Mouse (Mus musculus): ENCODE results near the gene Gria2. TPM values are rescaled to one million over a fixed set of nuclear protein-coding genes. Genes with fewer than 3 reads are reported as not detected.

Gria2 gene
- total RNA-seq (2014; rRNA removed) (0.20 TPM in 1 of 2 replicates, not detected in the other), polyA plus RNA-seq (2012; rRNA removed) (not detected in 2 replicates)

DNA sequence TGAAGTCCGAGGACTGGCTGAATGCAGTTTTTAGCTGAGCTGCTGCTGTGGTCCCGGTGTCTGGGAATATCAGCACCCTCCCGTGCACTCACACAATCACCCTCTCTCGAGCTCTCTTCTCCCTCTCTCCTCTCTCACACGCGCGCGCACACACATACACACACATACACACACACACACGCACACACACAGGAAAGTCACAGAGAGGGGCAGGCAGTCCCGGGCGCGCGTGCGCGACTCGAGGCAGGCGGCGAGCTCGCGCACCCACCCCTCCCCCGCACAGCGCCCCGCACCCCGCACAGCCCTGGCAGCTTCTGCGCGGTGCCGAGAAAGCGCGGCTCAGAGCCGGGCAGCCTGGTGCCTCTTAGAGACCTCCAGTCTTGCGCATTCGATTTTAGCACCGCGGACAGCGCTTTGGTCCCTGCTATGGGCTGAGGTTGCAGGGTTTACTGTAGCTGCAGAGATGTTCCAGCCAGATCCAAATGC, at the start of gene Gria2:
Gene Gria2, minus strand, starts transcription at position 240 of the 486 bp plus-strand sequence.
- H3K27me3 ChIP-seq (ENCODE audit: control insufficient read depth, insufficient read depth, low read length), result peaks cover 10% of the 10 kb centered on the region
- H3K36me3 ChIP-seq (ENCODE audit: control insufficient read depth, insufficient read depth, low read length), result no peaks in the 10 kb centered on the region
- no peak for DNase-seq (ENCODE audit: extremely low read depth, low read depth, low spot score)
- no peak for TF ChIP-seq CTCF (IDR thresholded peaks at IDR 0.05; ENCODE audit: low read depth, low read length)
- TF ChIP-seq POLR2A (IDR thresholded peaks at IDR 0.05; ENCODE audit: extremely low read depth, insufficient read depth, low read length), result no peak
- H3K4me3 ChIP-seq (ENCODE audit: insufficient read depth, low read depth, low read length), result no peak within 1 kb of the TSS
- WGBS, result 2% methylated on average over 35 of the region's 35 CpGs
- H3K79me2 ChIP-seq (ENCODE audit: control insufficient read depth, insufficient read depth, low read length), result no peaks in the 10 kb centered on the region
- no peak within 1 kb of the TSS for H3K27ac ChIP-seq (replicated peaks; ENCODE audit: insufficient read depth, low read depth, low read length)
- no peak within 1 kb of the TSS for H3K9ac ChIP-seq (ENCODE audit: low read depth, low read length)
- no peaks in the 10 kb centered on the region for H3K4me1 ChIP-seq (ENCODE audit: control insufficient read depth, insufficient read depth, low read length)

- Histone ChIP-seq H3K27me3 (ENCODE audit: control insufficient read depth, insufficient read depth, low read length) (no peaks in the 10 kb centered on the region), H3K27ac (replicated peaks; ENCODE audit: insufficient read depth, low read depth, low read length) (no peak overlapping the region), H3K79me2 (ENCODE audit: control insufficient read depth, insufficient read depth, low read length) (no peaks in the 10 kb centered on the region), H3K36me3 (ENCODE audit: control insufficient read depth, insufficient read depth, low read length) (no peaks in the 10 kb centered on the region), H3K9ac (ENCODE audit: low read depth, low read length) (no peak overlapping the region), H3K4me3 (ENCODE audit: insufficient read depth, low read depth, low read length) (no peak overlapping the region), H3K4me1 (ENCODE audit: control insufficient read depth, insufficient read depth, low read length) (no peaks in the 10 kb centered on the region)
- DNase-seq (ENCODE audit: extremely low read depth, low read depth, low spot score), result no peak
- WGBS, result 86% methylated on average over 10 of the region's 10 CpGs
- TF ChIP-seq CTCF (IDR thresholded peaks at IDR 0.05; ENCODE audit: low read depth, low read length) (no peak), POLR2A (IDR thresholded peaks at IDR 0.05; ENCODE audit: extremely low read depth, insufficient read depth, low read length) (no peak)
Observed at GRCm38 (mm10) chr3:80850947-80851346, 48.3 kb upstream of the Gria2 start.

GRCm38 (mm10) chr3:80845634-80846033, 43.0 kb upstream of the Gria2 start:
- Histone ChIP-seq H3K79me2 (ENCODE audit: control insufficient read depth, insufficient read depth, low read length) (no peaks in the 10 kb centered on the region), H3K9ac (ENCODE audit: low read depth, low read length) (no peak overlapping the region), H3K4me1 (ENCODE audit: control insufficient read depth, insufficient read depth, low read length) (no peaks in the 10 kb centered on the region), H3K27me3 (ENCODE audit: control insufficient read depth, insufficient read depth, low read length) (no peaks in the 10 kb centered on the region), H3K36me3 (ENCODE audit: control insufficient read depth, insufficient read depth, low read length) (no peaks in the 10 kb centered on the region), H3K27ac (replicated peaks; ENCODE audit: insufficient read depth, low read depth, low read length) (no peak overlapping the region), H3K4me3 (ENCODE audit: insufficient read depth, low read depth, low read length) (no peak overlapping the region)
- TF ChIP-seq POLR2A (IDR thresholded peaks at IDR 0.05; ENCODE audit: extremely low read depth, insufficient read depth, low read length), result no peak
- no peak for TF ChIP-seq CTCF (IDR thresholded peaks at IDR 0.05; ENCODE audit: low read depth, low read length)
- WGBS, result 82% methylated on average over 2 of the region's 2 CpGs
- DNase-seq (ENCODE audit: extremely low read depth, low read depth, low spot score), result no peak

GRCm38 (mm10) chr3:80839845-80840244, 37.2 kb upstream of the Gria2 start:
- Histone ChIP-seq H3K79me2 (ENCODE audit: control insufficient read depth, insufficient read depth, low read length) (no peaks in the 10 kb centered on the region), H3K27ac (replicated peaks; ENCODE audit: insufficient read depth, low read depth, low read length) (no peak overlapping the region), H3K36me3 (ENCODE audit: control insufficient read depth, insufficient read depth, low read length) (no peaks in the 10 kb centered on the region), H3K9ac (ENCODE audit: low read depth, low read length) (no peak overlapping the region), H3K4me3 (ENCODE audit: insufficient read depth, low read depth, low read length) (no peak overlapping the region), H3K4me1 (ENCODE audit: control insufficient read depth, insufficient read depth, low read length) (no peaks in the 10 kb centered on the region), H3K27me3 (ENCODE audit: control insufficient read depth, insufficient read depth, low read length) (no peaks in the 10 kb centered on the region)
- WGBS, result 75% methylated on average over 5 of the region's 5 CpGs
- DNase-seq (ENCODE audit: extremely low read depth, low read depth, low spot score), result no peak
- TF ChIP-seq CTCF (IDR thresholded peaks at IDR 0.05; ENCODE audit: low read depth, low read length) (no peak), POLR2A (IDR thresholded peaks at IDR 0.05; ENCODE audit: extremely low read depth, insufficient read depth, low read length) (no peak)

GRCm38 (mm10) chr3:80837583-80837982, 34.9 kb upstream of the Gria2 start:
- TF ChIP-seq POLR2A (IDR thresholded peaks at IDR 0.05; ENCODE audit: extremely low read depth, insufficient read depth, low read length) (no peak), CTCF (IDR thresholded peaks at IDR 0.05; ENCODE audit: low read depth, low read length) (no peak)
- WGBS, result 61% methylated on average over 3 of the region's 3 CpGs
- DNase-seq (ENCODE audit: extremely low read depth, low read depth, low spot score), result no peak
- Histone ChIP-seq H3K27me3 (ENCODE audit: control insufficient read depth, insufficient read depth, low read length) (no peaks in the 10 kb centered on the region), H3K4me3 (ENCODE audit: insufficient read depth, low read depth, low read length) (no peak overlapping the region), H3K27ac (replicated peaks; ENCODE audit: insufficient read depth, low read depth, low read length) (no peak overlapping the region), H3K79me2 (ENCODE audit: control insufficient read depth, insufficient read depth, low read length) (no peaks in the 10 kb centered on the region), H3K9ac (ENCODE audit: low read depth, low read length) (no peak overlapping the region), H3K4me1 (ENCODE audit: control insufficient read depth, insufficient read depth, low read length) (no peaks in the 10 kb centered on the region), H3K36me3 (ENCODE audit: control insufficient read depth, insufficient read depth, low read length) (no peaks in the 10 kb centered on the region)

GRCm38 (mm10) chr3:80823975-80824374, 21.3 kb upstream of the Gria2 start:
- Histone ChIP-seq H3K27me3 (ENCODE audit: control insufficient read depth, insufficient read depth, low read length) (no peaks in the 10 kb centered on the region), H3K79me2 (ENCODE audit: control insufficient read depth, insufficient read depth, low read length) (no peaks in the 10 kb centered on the region), H3K36me3 (ENCODE audit: control insufficient read depth, insufficient read depth, low read length) (no peaks in the 10 kb centered on the region), H3K27ac (replicated peaks; ENCODE audit: insufficient read depth, low read depth, low read length) (no peak overlapping the region), H3K9ac (ENCODE audit: low read depth, low read length) (no peak overlapping the region), H3K4me3 (ENCODE audit: insufficient read depth, low read depth, low read length) (no peak overlapping the region), H3K4me1 (ENCODE audit: control insufficient read depth, insufficient read depth, low read length) (no peaks in the 10 kb centered on the region)
- no peak for DNase-seq (ENCODE audit: extremely low read depth, low read depth, low spot score)
- TF ChIP-seq CTCF (IDR thresholded peaks at IDR 0.05; ENCODE audit: low read depth, low read length), result no peak
- TF ChIP-seq POLR2A (IDR thresholded peaks at IDR 0.05; ENCODE audit: extremely low read depth, insufficient read depth, low read length), result no peak
- WGBS, result 89% methylated on average over 1 of the region's 1 CpGs
